ENCODE assay signal across 8 mouse cellular contexts in the genomic region with DNA sequence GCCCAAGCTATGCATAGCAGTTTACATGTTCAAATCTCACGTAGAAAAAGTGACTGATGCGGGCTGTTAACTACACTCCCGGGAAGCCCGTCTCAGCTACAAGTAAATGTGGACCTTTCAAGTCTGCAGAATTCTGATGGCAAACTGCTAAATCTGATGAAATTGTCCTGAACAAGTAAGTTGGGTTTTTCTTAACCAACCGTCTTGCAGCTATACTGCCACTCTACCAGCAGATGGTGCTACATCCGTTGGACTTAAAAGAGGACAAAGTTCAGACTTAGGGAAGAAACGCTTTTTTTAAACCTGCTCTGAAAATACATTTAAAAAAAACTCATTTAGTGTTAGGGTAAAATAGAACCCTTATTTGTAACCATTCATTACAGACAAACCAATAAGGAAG. TPM values are rescaled to one million over a fixed set of nuclear protein-coding genes. Genes with fewer than 3 reads are reported as not detected.
DNase-seq lines count a peak whose midpoint lies in the region; ATAC-seq and TF ChIP-seq lines count a peak whose summit lies in the region.

No protein-coding gene starts in this region.

- intact Hi-C loops in heart, adult 2 months (cut with DNase I): loop anchor here (10.0 kb wide), 1 partner anchor 279 kb away; the partner anchor contains the start of genes Hnrnpk and Rmi1

- DNase-seq in heart, adult 2 months: peak; percentile 35
- DNase-seq in heart, adult 11 months: no peak
- DNase-seq in kidney, postnatal 25 days: peak; percentile 46 to 68
- DNase-seq in gastrocnemius, postnatal 10 days: no peak

- H3K79me2 ChIP-seq in heart, adult 2 months (replicated peaks; ENCODE audit: control insufficient read depth, insufficient read depth, low read length): peaks cover 3% of the 10 kb centered on the region

- TF ChIP-seq POLR2A in heart, adult 2 months (IDR thresholded peaks at IDR 0.05; ENCODE audit: insufficient read depth, low read depth, low read length): 0 out of 2 replicates have a peak, but pooled peaks have one; percentile 17
- TF ChIP-seq POLR2A in cortical plate, adult 2 months (IDR thresholded peaks at IDR 0.05; ENCODE audit: extremely low read depth, insufficient read depth, low read length): no peak

- H3K9ac ChIP-seq in heart, adult 2 months (ENCODE audit: low read depth, low read length): 0 out of 2 replicates have a peak overlapping the region, but pooled peaks have one; percentile 6
- no peak overlapping the region for H3K9ac ChIP-seq in heart, embryonic 15.5 days
- no peak overlapping the region; the same call in 1 of the 2 replicates for H3K9ac ChIP-seq in stomach, embryonic 15.5 days

- no peak for TF ChIP-seq EP300 in heart, adult 2 months (IDR thresholded peaks at IDR 0.05; ENCODE audit: insufficient read depth, low read depth, low read length)

- no peak for ATAC-seq in heart, embryonic 15.5 days (replicated peaks; ENCODE audit: insufficient number of reproducible peaks, insufficient read depth, low FRiP score, low read depth)
- ATAC-seq in megakaryocyte progenitor cell, adult 5-6 weeks (replicated peaks; ENCODE audit: poor library complexity): peak; percentile 23; the same call in 1 of the 2 replicates
- ATAC-seq in stomach, embryonic 15.5 days (ENCODE audit: insufficient read depth, low FRiP score, low read depth): no peak

- peaks cover 6% of the 10 kb centered on the region for H3K36me3 ChIP-seq in heart, adult 2 months (ENCODE audit: control insufficient read depth, insufficient read depth, low read length)
- no peaks in the 10 kb centered on the region for H3K36me3 ChIP-seq in heart, embryonic 15.5 days
- H3K36me3 ChIP-seq in stomach, embryonic 15.5 days: no peaks in the 10 kb centered on the region

- peak overlapping the region; percentile 69 for H3K4me2 ChIP-seq in heart, embryonic 15.5 days
- peak overlapping the region; percentile 63 for H3K4me2 ChIP-seq in stomach, embryonic 15.5 days

- 13% methylated on average over 7 of the region's 7 CpGs for WGBS in heart, adult 2 months
- 25% methylated on average over 7 of the region's 7 CpGs for WGBS in heart, embryonic 15.5 days
- 21% methylated on average over 7 of the region's 7 CpGs for WGBS in stomach, embryonic 15.5 days

- peak; percentile 98 for TF ChIP-seq CTCF in heart, adult 2 months (IDR thresholded peaks at IDR 0.05)
- peak; percentile 56 for TF ChIP-seq CTCF in cortical plate, adult 2 months (IDR thresholded peaks at IDR 0.05; ENCODE audit: extremely low read depth, insufficient read depth, low read length)

- H3K27ac ChIP-seq in heart, adult 2 months: peak overlapping the region; percentile 100; the same call in 1 of the 2 replicates
- H3K27ac ChIP-seq in cortical plate, adult 2 months (ENCODE audit: insufficient read depth, low read length): no peak overlapping the region
- no peak overlapping the region for H3K27ac ChIP-seq in heart, embryonic 15.5 days
- H3K27ac ChIP-seq in stomach, embryonic 15.5 days: no peak overlapping the region

- no peaks in the 10 kb centered on the region for H3K9me3 ChIP-seq in heart, embryonic 15.5 days (replicated peaks)
- no peaks in the 10 kb centered on the region for H3K9me3 ChIP-seq in stomach, embryonic 15.5 days

- peaks cover 6% of the 10 kb centered on the region for H3K4me1 ChIP-seq in heart, adult 2 months (ENCODE audit: control insufficient read depth, insufficient read depth, low read length)
- 0 out of 2 replicates have a peak, but pooled peaks cover 2% of the 10 kb centered on the region for H3K4me1 ChIP-seq in cortical plate, adult 2 months (ENCODE audit: control insufficient read depth, insufficient read depth, low read length)
- peaks cover 42% of the 10 kb centered on the region for H3K4me1 ChIP-seq in heart, embryonic 15.5 days (replicated peaks)
- H3K4me1 ChIP-seq in stomach, embryonic 15.5 days: peaks cover 15% of the 10 kb centered on the region

- peak overlapping the region; percentile 94; the same call in 1 of the 2 replicates for H3K4me3 ChIP-seq in heart, adult 2 months
- H3K4me3 ChIP-seq in cortical plate, adult 2 months (ENCODE audit: insufficient read depth, low read length): peak overlapping the region; percentile 24; the same call in 1 of the 2 replicates
- H3K4me3 ChIP-seq in heart, embryonic 15.5 days: peak overlapping the region; percentile 39
- peak overlapping the region; percentile 23 for H3K4me3 ChIP-seq in stomach, embryonic 15.5 days (replicated peaks)

- no peaks in the 10 kb centered on the region for H3K27me3 ChIP-seq in heart, adult 2 months (ENCODE audit: control insufficient read depth, insufficient read depth, low read length)
- H3K27me3 ChIP-seq in heart, embryonic 15.5 days: no peaks in the 10 kb centered on the region
- no peaks in the 10 kb centered on the region for H3K27me3 ChIP-seq in stomach, embryonic 15.5 days (replicated peaks)

RNA-seq across cellular contexts. Expression of gene Hnrnpa0, which starts 2.2 kb away (rescaled TPM):
- total RNA-seq in heart, adult 2 months (2021): 10 to 100 TPM; 66.6 to 67.4 TPM
- polyA plus RNA-seq in heart, adult 2 months (2012; rRNA removed): 21.7 and 25.2 TPM in 2 replicates
- polyA plus RNA-seq in cortical plate, adult 2 months (2012; rRNA removed): 78.4 TPM in 2 replicates
- polyA plus RNA-seq in heart, embryonic 15.5 days (2015; fragmentation: Nextera tagmentation; extraction: Ambion mirVana): 15.9 and 21.0 TPM in 2 replicates
- 151 and 162 TPM in 2 replicates for total RNA-seq in megakaryocyte progenitor cell, adult 5-6 weeks (2015)
- total RNA-seq in megakaryocyte progenitor cell, adult 5-6 weeks (2017): 82.5 and 95.8 TPM in 2 replicates
- polyA plus RNA-seq in stomach, embryonic 15.5 days (2015; fragmentation: Nextera tagmentation; extraction: Ambion mirVana): 34.1 and 34.7 TPM in 2 replicates
- 10 to 100 TPM; 90.3 to 91.7 TPM for total RNA-seq in gastrocnemius, postnatal 10 days (2021)

RNA-seq across cellular contexts. Expression of gene Klhl3, which starts 12.7 kb away (rescaled TPM):
- 1 to 10 TPM; 2.1 to 2.7 TPM for total RNA-seq in heart, adult 2 months (2021)
- polyA plus RNA-seq in heart, adult 2 months (2012; rRNA removed): 4.3 and 6.7 TPM in 2 replicates
- 24.8 and 28.1 TPM in 2 replicates for polyA plus RNA-seq in cortical plate, adult 2 months (2012; rRNA removed)
- 7.1 and 7.2 TPM in 2 replicates for polyA plus RNA-seq in heart, embryonic 15.5 days (2015; fragmentation: Nextera tagmentation; extraction: Ambion mirVana)
- total RNA-seq in megakaryocyte progenitor cell, adult 5-6 weeks (2015): 3.4 and 5.1 TPM in 2 replicates
- total RNA-seq in megakaryocyte progenitor cell, adult 5-6 weeks (2017): 4.0 and 4.6 TPM in 2 replicates
- polyA plus RNA-seq in stomach, embryonic 15.5 days (2015; fragmentation: Nextera tagmentation; extraction: Ambion mirVana): 3.2 and 3.4 TPM in 2 replicates
- 1 to 10 TPM; 1.4 TPM for total RNA-seq in gastrocnemius, postnatal 10 days (2021)

RNA-seq across cellular contexts. Expression of gene Idnk, which starts 31.3 kb away (rescaled TPM):
- total RNA-seq in heart, adult 2 months (2021): 10 to 100 TPM; 22.3 to 24.0 TPM
- 13.9 and 14.8 TPM in 2 replicates for polyA plus RNA-seq in heart, adult 2 months (2012; rRNA removed)
- 24.1 and 24.2 TPM in 2 replicates for polyA plus RNA-seq in cortical plate, adult 2 months (2012; rRNA removed)
- polyA plus RNA-seq in heart, embryonic 15.5 days (2015; fragmentation: Nextera tagmentation; extraction: Ambion mirVana): 29.5 and 30.3 TPM in 2 replicates
- 46.2 and 52.9 TPM in 2 replicates for total RNA-seq in megakaryocyte progenitor cell, adult 5-6 weeks (2015)
- total RNA-seq in megakaryocyte progenitor cell, adult 5-6 weeks (2017): 36.8 and 44.9 TPM in 2 replicates
- polyA plus RNA-seq in stomach, embryonic 15.5 days (2015; fragmentation: Nextera tagmentation; extraction: Ambion mirVana): 40.0 TPM in 2 replicates
- total RNA-seq in gastrocnemius, postnatal 10 days (2021): 1 to 10 TPM; 9.6 to 9.7 TPM

Comparison
In these comparisons a context has a peak if more than half of its experiments do, and no peak if none do; other contexts are left out.
1. DNase-seq: peak in heart, adult 2 months (2 of 2) and kidney, postnatal 25 days (2 of 2); none in heart, adult 11 months (single experiment) and gastrocnemius, postnatal 10 days (single experiment).
2. H3K4me3 ChIP-seq: peak in every context shown above with its lines; median percentile 94 in heart, adult 2 months; 39 in heart, embryonic 15.5 days; 24 in cortical plate, adult 2 months; 23 in stomach, embryonic 15.5 days.